Mouse (Mus musculus) heart, adult 11 months (tissue): Measurements from ENCODE around the gene Osbpl8.
A peak's percentile ranks its signal among the peaks of the same experiment; 100 is the strongest.

ENCODE experiments used
- DNase-seq: peaks from one replicate; pipeline ENCODE4 v3.0.0; 2022

The Osbpl8 gene

GRCm38 (mm10) chr10:111155571-111155970, 9.0 kb upstream of the Osbpl8 start:
- peak; percentile 13 for DNase-seq

- peak; percentile 56 for DNase-seq
Observed at GRCm38 (mm10) chr10:111156394-111157190, 8.0 kb upstream of the Osbpl8 start.

- DNase-seq, result peak; percentile 85
Observed at GRCm38 (mm10) chr10:111157241-111157659, 7.3 kb upstream of the Osbpl8 start.

GRCm38 (mm10) chr10:111159789-111160522, 4.6 kb upstream of the Osbpl8 start:
- DNase-seq, result peak; percentile 94

- DNase-seq, result peak; percentile 12
Observed at GRCm38 (mm10) chr10:111160540-111160939, 4.0 kb upstream of the Osbpl8 start.

GRCm38 (mm10) chr10:111161373-111161772, 3.2 kb upstream of the Osbpl8 start:
- peak; percentile 80 for DNase-seq

GRCm38 (mm10) chr10:111163025-111163424, 1.5 kb upstream of the Osbpl8 start:
- peak; percentile 53 for DNase-seq

- DNase-seq, result peak; percentile 45
Observed at GRCm38 (mm10) chr10:111163601-111164240, 831 bp upstream of the Osbpl8 start.

- DNase-seq, result peak; percentile 96
Observed at GRCm38 (mm10) chr10:111165219-111165981, 848 bp downstream of the Osbpl8 start.

- DNase-seq, result peak; percentile 34
Observed at GRCm38 (mm10) chr10:111166057-111166841, 1.7 kb downstream of the Osbpl8 start.

GRCm38 (mm10) chr10:111167444-111167843, 2.9 kb downstream of the Osbpl8 start:
- DNase-seq, result peak; percentile 33

GRCm38 (mm10) chr10:111168305-111168704, 3.8 kb downstream of the Osbpl8 start:
- peak; percentile 95 for DNase-seq

- peak; percentile 87 for DNase-seq
Observed at GRCm38 (mm10) chr10:111171246-111171934, 6.8 kb downstream of the Osbpl8 start.

- peak; percentile 60 for DNase-seq
Observed at GRCm38 (mm10) chr10:111173589-111174247, 9.2 kb downstream of the Osbpl8 start.

- DNase-seq, result peak; percentile 81
Observed at GRCm38 (mm10) chr10:111177336-111177735, 12.8 kb downstream of the Osbpl8 start.

GRCm38 (mm10) chr10:111178024-111178423, 13.5 kb downstream of the Osbpl8 start:
- peak; percentile 64 for DNase-seq

GRCm38 (mm10) chr10:111180633-111181032, 16.1 kb downstream of the Osbpl8 start:
- DNase-seq, result no peak

GRCm38 (mm10) chr10:111183634-111184270, 19.2 kb downstream of the Osbpl8 start:
- no peak for DNase-seq

- no peak for DNase-seq
Observed at GRCm38 (mm10) chr10:111185574-111186269, 21.2 kb downstream of the Osbpl8 start.
